19 mouse cellular contexts compared by ENCODE assay signal in genomic region chr3:41572131-41572530, GRCm38 (mm10).
"Had no signal": no experiment of that assay in that cellular context is flagged by ENCODE, and none has a peak within 500 bp of the region (broad histone marks: within the 10 kb centered on the region; RNA-seq: fewer than 3 reads in every experiment).

No protein-coding gene starts in this region.

- H3K4me2 ChIP-seq: liver, embryonic 12.5 days; liver, embryonic 15.5 days; lung, embryonic 15.5 days; midbrain, embryonic 12.5 days; neural tube, embryonic 13.5 days had no signal

- H3K4me3 ChIP-seq: left cerebral cortex, adult 2 months; liver, embryonic 12.5 days; liver, embryonic 15.5 days; lung, embryonic 15.5 days; midbrain, embryonic 12.5 days; myocyte; neural tube, embryonic 13.5 days had no signal

- DNase-seq: kidney, adult 2 months; layer of hippocampus, postnatal 36 days; lung, adult 18-20 months; lung, postnatal 10 days; lung, postnatal 36 days; retina, postnatal 1 day; thymus, adult 2 months; thymus, postnatal 14 days; thymus, postnatal 4 days had no signal

- H3K27ac ChIP-seq: kidney, postnatal 0 days; left cerebral cortex, adult 2 months; liver, embryonic 12.5 days; lung, embryonic 15.5 days; midbrain, embryonic 12.5 days; neural tube, embryonic 13.5 days; stomach, postnatal 0 days had no signal

- H3K9me3 ChIP-seq: liver, embryonic 12.5 days; liver, embryonic 15.5 days; lung, embryonic 15.5 days; midbrain, embryonic 12.5 days; neural tube, embryonic 13.5 days had no signal

- H3K36me3 ChIP-seq: liver, embryonic 12.5 days; liver, embryonic 15.5 days; lung, embryonic 15.5 days; midbrain, embryonic 12.5 days; neural tube, embryonic 13.5 days had no signal

- H3K27me3 ChIP-seq: liver, embryonic 12.5 days; liver, embryonic 15.5 days; lung, embryonic 15.5 days; midbrain, embryonic 12.5 days; neural tube, embryonic 13.5 days had no signal

- H3K9ac ChIP-seq: liver, embryonic 12.5 days; liver, embryonic 15.5 days; lung, embryonic 15.5 days; neural tube, embryonic 13.5 days had no signal

- ATAC-seq: liver, embryonic 12.5 days; midbrain, embryonic 16.5 days had no signal
